Mouse (Mus musculus) embryo, embryonic 10.5 days (tissue): ENCODE data around the gene Tcp10a.
"Not testable (repeated sequence)": the region's sequence is repeated elsewhere in the genome, so short reads cannot be mapped to it uniquely, and the experiment has no call there.

ENCODE experiments used
- DNase-seq: peaks from one replicate; pipeline ENCODE4 v3.0.0-alpha.2; 2015; ENCODE audit warnings: low spot score

Tcp10a gene

GRCm38 (mm10) chr17:7324346-7324745 is at the start of gene Tcp10a:
Gene Tcp10a (plus strand): TSS chr17:7324646.
- DNase-seq: not testable (repeated sequence)

GRCm38 (mm10) chr17:7278702-7279242 is 45.7 kb upstream of the Tcp10a start:
- no peak for DNase-seq

GRCm38 (mm10) chr17:7279251-7279650 is 45.2 kb upstream of the Tcp10a start:
- DNase-seq: no peak

- DNase-seq: no peak
Observed at GRCm38 (mm10) chr17:7284297-7284910, 40.0 kb upstream of the Tcp10a start.

GRCm38 (mm10) chr17:7285292-7285691 is 39.2 kb upstream of the Tcp10a start:
- DNase-seq: no peak

- DNase-seq: no peak
Observed at GRCm38 (mm10) chr17:7286422-7287050, 37.9 kb upstream of the Tcp10a start.

- no peak for DNase-seq
Observed at GRCm38 (mm10) chr17:7292012-7292684, 32.3 kb upstream of the Tcp10a start.

GRCm38 (mm10) chr17:7306278-7307196 is 17.9 kb upstream of the Tcp10a start:
- DNase-seq: not testable (repeated sequence)

- not testable (repeated sequence) for DNase-seq
Observed at GRCm38 (mm10) chr17:7315693-7316382, 8.6 kb upstream of the Tcp10a start.

GRCm38 (mm10) chr17:7319789-7320188 is 4.7 kb upstream of the Tcp10a start:
- DNase-seq: not testable (repeated sequence)

- not testable (repeated sequence) for DNase-seq
Observed at GRCm38 (mm10) chr17:7326415-7326814, 2.0 kb downstream of the Tcp10a start.

- DNase-seq: not testable (repeated sequence)
Observed at GRCm38 (mm10) chr17:7332745-7333144, 8.3 kb downstream of the Tcp10a start.

- DNase-seq: not testable (repeated sequence)
Observed at GRCm38 (mm10) chr17:7337381-7337780, 12.9 kb downstream of the Tcp10a start.

GRCm38 (mm10) chr17:7348765-7349164 is 24.3 kb downstream of the Tcp10a start:
- DNase-seq: not testable (repeated sequence)

GRCm38 (mm10) chr17:7352596-7352995 is 28.1 kb downstream of the Tcp10a start, which contains the start of gene Ttll2:
Gene Ttll2 (minus strand): TSS chr17:7352696.
- not testable (repeated sequence) for DNase-seq

GRCm38 (mm10) chr17:7359806-7360205 is 35.4 kb downstream of the Tcp10a start:
- DNase-seq: not testable (repeated sequence)

- DNase-seq: not testable (repeated sequence)
Observed at GRCm38 (mm10) chr17:7360749-7361465, 36.5 kb downstream of the Tcp10a start.

- DNase-seq: not testable (repeated sequence)
Observed at GRCm38 (mm10) chr17:7365615-7366014, 41.2 kb downstream of the Tcp10a start.

GRCm38 (mm10) chr17:7366265-7366664 is 41.8 kb downstream of the Tcp10a start:
- not testable (repeated sequence) for DNase-seq

- not testable (repeated sequence) for DNase-seq
Observed at GRCm38 (mm10) chr17:7366676-7367374, 42.4 kb downstream of the Tcp10a start.
